Mouse (Mus musculus) limb, embryonic 15.5 days (tissue): ENCODE measurements around the gene Lrrc71. TPM values are rescaled to one million over a fixed set of nuclear protein-coding genes. Genes with fewer than 3 reads are reported as not detected.

Source experiments
- ATAC-seq: fragments of 200-750 bp; cut with Nextera tagmentation; 2 replicates; pipeline ENCODE4 v1.8.0; 2017; ENCODE audit warnings: low read depth, moderate TSS enrichment; ENCODE audit not compliant: insufficient number of reproducible peaks, low FRiP score, low TSS enrichment
- H3K27ac ChIP-seq: fragments of 300-500 bp; sonication (generic); 2 replicates; pipeline ENCODE4 v1.5.1; 2015; ENCODE audit warnings: moderate library complexity, mild to moderate bottlenecking, inconsistent platforms
- H3K27me3 ChIP-seq: fragments of 300-500 bp; sonication (generic); 2 replicates; pipeline ENCODE4 v1.6.1; 2015; ENCODE audit warnings: inconsistent platforms
- H3K36me3 ChIP-seq: fragments of 300-500 bp; sonication (generic); 2 replicates; pipeline ENCODE4 v1.6.1; 2015; ENCODE audit warnings: inconsistent platforms
- H3K4me1 ChIP-seq: fragments of 300-500 bp; sonication (generic); 2 replicates; pipeline ENCODE4 v1.6.1; 2015; ENCODE audit warnings: inconsistent platforms
- H3K4me2 ChIP-seq: fragments of 300-500 bp; sonication (generic); 2 replicates; pipeline ENCODE4 v1.6.1; 2015; ENCODE audit warnings: mild to moderate bottlenecking, inconsistent platforms
- H3K4me3 ChIP-seq: fragments of 300-500 bp; sonication (generic); 2 replicates; pipeline ENCODE4 v1.5.1; 2015; ENCODE audit warnings: mild to moderate bottlenecking, inconsistent platforms
- H3K9ac ChIP-seq: fragments of 300-500 bp; sonication (generic); 2 replicates; pipeline ENCODE4 v1.6.1; 2015; ENCODE audit warnings: inconsistent platforms
- H3K9me3 ChIP-seq: fragments of 300-500 bp; sonication (generic); 2 replicates; pipeline ENCODE4 v1.6.1; 2016; ENCODE audit warnings: inconsistent platforms
- WGBS: fragments of 180-500 bp; shearing (Covaris S2); methylation state at CpG from one replicate; pipeline ENCODE4 v1.1.7; 2015; 5-methylcytosine and 5-hydroxymethylcytosine counted together
- polyA plus RNA-seq: library from polyadenylated mRNA; unstranded; fragments of >200 nt; fragmentation: Nextera tagmentation; extraction: Ambion mirVana; gene quantifications from 2 replicates; pipeline ENCODE4 v1.2.1, GENCODE M21; 2015

Lrrc71 gene
- polyA plus RNA-seq, 1 experiment from 2014 or later, result 0.59 TPM

DNA sequence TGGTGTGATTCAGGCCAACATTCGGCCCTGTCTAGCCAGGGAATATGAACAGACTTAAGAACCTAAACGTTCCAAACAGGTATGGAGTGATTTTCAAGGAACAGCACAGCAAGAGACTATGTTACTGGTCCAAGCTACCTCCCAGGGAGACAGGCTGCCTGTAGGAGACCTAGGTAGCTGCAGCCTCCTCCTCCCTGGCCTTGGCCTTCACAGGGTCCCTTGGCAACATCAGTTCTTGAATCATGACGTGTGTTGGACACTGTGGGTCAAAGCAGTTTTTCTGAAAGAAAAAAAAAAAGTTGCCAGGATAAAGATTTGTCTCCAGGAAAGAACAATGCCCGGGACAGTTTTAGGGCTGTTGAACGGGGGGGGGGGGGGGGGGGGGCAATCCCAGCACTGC, 9.5 kb downstream of the Lrrc71 start:
- no peak for ATAC-seq

DNA sequence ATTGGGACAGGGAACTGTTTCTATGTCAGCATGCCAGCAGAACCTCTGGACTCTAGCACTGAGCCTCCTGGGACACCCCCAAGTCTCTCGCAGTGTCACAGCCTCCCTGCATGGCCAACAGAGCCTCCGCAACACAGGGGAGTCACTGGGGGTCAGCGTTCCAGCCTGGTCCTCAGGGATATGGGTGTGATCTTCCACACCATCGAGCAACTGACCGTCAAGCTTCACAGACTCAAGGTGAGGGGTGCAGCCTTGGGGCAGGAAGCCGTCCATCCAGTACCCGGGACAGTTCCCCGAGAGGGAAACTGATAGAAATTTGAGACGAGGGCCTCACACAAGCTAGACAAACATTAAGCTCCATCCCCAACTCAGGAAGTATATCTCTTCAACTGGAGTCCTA, 13.1 kb downstream of the Lrrc71 start:
- Histone ChIP-seq H3K9me3 (no peaks in the 10 kb centered on the region), H3K36me3 (peaks cover 88% of the 10 kb centered on the region), H3K4me2 (no peak overlapping the region), H3K4me3 (no peak overlapping the region), H3K4me1 (no peaks in the 10 kb centered on the region), H3K27ac (no peak overlapping the region), H3K27me3 (no peaks in the 10 kb centered on the region), H3K9ac (no peak overlapping the region)
- WGBS, result 70% methylated on average over 9 of the region's 9 CpGs
- ATAC-seq, result no peak

More for the DNA sequence above, 9.5 kb downstream of the Lrrc71 start:
- no peak overlapping the region for H3K4me2 ChIP-seq
- H3K27me3 ChIP-seq, result no peaks in the 10 kb centered on the region
- 82% methylated on average over 5 of the region's 5 CpGs for WGBS
- H3K9me3 ChIP-seq, result no peaks in the 10 kb centered on the region
- H3K4me3 ChIP-seq, result no peak overlapping the region
- no peak overlapping the region for H3K9ac ChIP-seq
- H3K36me3 ChIP-seq, result peaks cover 53% of the 10 kb centered on the region
- no peak overlapping the region for H3K27ac ChIP-seq
- H3K4me1 ChIP-seq, result no peaks in the 10 kb centered on the region

DNA sequence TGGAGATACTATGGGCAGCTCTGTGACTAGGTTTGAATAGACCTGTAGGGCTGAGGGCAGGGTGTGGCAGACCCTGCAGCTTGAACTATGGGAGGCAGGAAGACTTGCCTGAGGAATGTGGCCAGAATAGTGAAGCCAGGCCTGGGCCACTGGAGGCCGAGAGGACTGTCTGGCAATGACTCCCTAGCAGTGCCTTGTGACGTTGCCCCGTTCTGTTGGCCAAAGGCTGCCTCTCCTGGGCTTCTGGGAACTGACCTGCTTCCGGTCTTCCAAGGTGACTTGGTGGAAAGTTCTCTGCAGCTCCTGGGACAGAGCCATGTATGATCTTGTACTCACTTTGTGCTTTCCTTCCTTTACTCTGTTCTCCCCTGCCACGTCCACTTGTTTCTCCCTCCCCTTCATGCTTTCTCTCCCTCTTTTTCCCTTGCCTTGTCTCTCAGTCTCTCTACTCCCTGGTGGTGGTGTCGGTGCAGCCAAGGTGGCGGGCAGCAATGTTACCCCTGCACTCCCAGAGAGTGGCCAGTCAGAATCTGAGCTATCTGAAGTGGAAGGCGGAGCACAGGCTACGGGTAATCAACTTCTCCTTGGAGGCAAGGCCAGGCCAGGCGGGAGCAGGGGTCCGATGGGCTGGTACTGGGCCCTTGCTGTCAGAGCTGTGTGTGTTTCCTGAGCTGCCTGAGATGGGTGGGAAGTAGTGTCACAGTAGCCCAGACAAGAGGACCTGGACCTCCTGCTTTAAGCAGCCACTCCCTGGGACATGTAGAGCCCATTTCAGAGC, 14.3 kb downstream of the Lrrc71 start:
- Histone ChIP-seq H3K4me3 (no peak overlapping the region), H3K4me1 (no peaks in the 10 kb centered on the region), H3K27ac (no peak overlapping the region), H3K27me3 (no peaks in the 10 kb centered on the region), H3K9me3 (no peaks in the 10 kb centered on the region), H3K9ac (no peak overlapping the region), H3K36me3 (peaks cover 96% of the 10 kb centered on the region), H3K4me2 (no peak overlapping the region)
- no peak for ATAC-seq
- WGBS, result 86% methylated on average over 11 of the region's 11 CpGs

DNA sequence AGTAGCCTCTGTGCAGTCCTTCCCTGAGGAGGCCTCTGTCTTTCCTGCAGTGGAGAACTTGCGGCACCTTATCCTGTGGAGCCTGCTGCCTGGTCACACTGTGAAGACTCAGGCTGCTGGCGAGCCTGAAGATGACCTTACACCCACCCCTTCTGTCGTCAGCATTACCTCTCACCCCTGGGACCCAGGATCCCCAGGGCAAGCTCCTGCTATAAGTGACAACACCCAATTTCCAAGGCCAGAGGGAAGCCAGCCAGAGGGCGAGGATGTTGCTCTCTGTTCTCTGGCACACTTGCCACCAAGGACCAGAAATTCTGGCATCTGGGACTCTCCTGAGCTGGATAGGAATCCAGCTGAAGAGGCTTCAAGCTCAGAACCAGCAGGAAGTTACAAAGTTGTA, 15.3 kb downstream of the Lrrc71 start:
- Histone ChIP-seq H3K4me3 (no peak overlapping the region), H3K36me3 (peaks cover 98% of the 10 kb centered on the region), H3K27me3 (no peaks in the 10 kb centered on the region), H3K4me2 (no peak overlapping the region), H3K27ac (no peak overlapping the region), H3K9me3 (no peaks in the 10 kb centered on the region), H3K9ac (no peak overlapping the region), H3K4me1 (no peaks in the 10 kb centered on the region)
- ATAC-seq, result no peak
- WGBS, result 82% methylated on average over 4 of the region's 4 CpGs

DNA sequence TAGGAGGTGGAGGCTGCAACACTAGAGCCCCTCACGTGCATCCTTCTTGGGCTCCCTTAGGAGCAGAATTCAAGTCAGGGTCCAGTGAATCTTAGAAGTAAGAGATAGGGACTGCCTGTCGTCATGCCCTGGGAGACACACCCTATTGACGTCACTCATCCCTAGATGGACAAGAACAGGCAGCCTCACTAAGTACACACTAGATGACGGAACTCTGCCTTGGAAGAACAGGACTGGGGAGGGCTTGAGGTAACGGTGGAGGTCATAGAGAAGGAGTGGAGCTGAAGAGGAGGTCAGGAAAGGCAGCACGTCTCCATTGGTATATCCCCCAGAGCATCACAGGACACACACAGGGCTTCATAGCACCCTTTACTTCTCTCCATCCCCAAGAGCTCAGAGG, 19.7 kb downstream of the Lrrc71 start:
- Histone ChIP-seq H3K27me3 (no peaks in the 10 kb centered on the region), H3K9ac (no peak overlapping the region), H3K36me3 (peaks cover 96% of the 10 kb centered on the region), H3K4me2 (no peak overlapping the region), H3K9me3 (no peaks in the 10 kb centered on the region), H3K4me1 (no peaks in the 10 kb centered on the region), H3K4me3 (no peak overlapping the region), H3K27ac (no peak overlapping the region)
- ATAC-seq, result no peak
- WGBS, result 91% methylated on average over 6 of the region's 6 CpGs

DNA sequence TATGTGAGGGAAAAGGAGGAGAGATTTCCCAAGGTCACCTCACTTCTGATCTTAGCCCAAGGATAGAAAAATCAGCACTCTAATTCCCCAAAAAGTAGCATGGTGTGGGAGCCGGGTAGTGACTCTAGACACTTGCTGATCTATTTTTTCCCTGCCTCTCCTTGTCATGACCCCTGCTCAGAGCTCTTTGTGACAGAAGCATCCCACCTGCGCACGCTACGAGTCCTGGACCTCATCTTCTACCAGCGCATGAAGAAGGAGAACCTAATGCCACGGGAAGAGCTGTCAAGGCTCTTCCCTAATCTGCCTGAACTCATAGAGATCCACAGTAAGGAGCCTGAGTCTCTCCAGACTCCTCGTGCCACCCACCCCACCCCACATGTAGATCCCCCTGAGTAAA, 22.2 kb downstream of the Lrrc71 start:
- Histone ChIP-seq H3K4me1 (no peaks in the 10 kb centered on the region), H3K9ac (no peak overlapping the region), H3K4me2 (no peak overlapping the region), H3K27me3 (no peaks in the 10 kb centered on the region), H3K9me3 (no peaks in the 10 kb centered on the region), H3K36me3 (peaks cover 92% of the 10 kb centered on the region), H3K4me3 (no peak overlapping the region), H3K27ac (no peak overlapping the region)
- WGBS, result 95% methylated on average over 7 of the region's 7 CpGs
- no peak for ATAC-seq

DNA sequence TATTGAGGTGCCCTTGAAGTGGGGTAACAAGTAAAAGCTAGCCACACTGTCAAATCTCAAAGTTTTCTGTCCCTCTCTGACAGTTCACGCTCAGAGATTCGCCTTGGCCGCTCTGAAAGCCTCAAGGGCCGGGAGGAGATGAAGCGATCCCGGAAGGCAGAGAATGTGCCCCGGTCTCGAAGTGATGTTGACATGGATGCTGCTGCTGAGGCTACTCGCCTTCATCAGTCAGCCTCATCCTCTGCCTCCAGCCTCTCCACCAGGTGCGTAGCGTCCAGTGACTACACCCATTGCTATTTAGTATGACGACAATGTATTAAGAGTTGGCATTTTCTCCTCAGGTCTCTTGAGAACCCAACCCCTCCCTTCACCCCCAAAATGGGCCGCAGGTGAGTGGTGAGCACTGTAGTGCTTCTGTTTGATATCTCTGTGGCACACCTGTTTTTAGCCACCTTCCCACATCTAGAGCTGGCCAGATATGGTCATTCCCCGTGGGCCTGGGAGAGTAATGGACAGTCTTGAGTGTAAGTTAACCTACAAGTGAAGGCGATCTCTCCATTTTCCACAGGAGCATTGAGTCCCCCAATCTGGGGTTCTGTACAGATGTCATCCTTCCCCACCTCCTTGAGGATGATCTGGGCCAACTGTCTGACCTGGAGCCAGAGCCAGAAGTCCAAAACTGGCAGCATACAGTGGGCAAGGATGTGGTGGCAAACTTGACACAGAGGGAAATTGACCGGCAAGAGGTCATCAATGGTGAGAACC, 22.8 kb downstream of the Lrrc71 start:
- no peak for ATAC-seq
- no peaks in the 10 kb centered on the region for H3K27me3 ChIP-seq

DNA sequence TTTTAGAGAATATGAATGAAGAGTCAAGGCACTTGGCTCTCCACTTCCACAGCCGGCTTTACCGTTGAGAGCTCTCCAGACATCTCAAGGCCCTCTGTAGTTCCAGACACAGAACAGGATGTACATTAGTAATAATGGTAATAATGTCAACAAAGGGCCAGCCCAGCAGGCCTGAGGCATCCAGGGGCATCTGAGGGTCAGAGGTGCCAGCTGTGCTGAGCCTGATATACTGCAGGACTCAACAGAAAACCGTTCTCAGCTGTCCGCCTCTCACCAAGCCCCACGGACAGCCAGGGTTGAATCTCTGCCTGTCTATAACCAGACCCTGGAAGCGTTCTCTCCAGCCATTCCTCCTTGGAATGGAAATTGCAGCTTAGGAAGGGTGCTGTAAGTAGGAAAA, 23.9 kb downstream of the Lrrc71 start:
- no peak overlapping the region for H3K27ac ChIP-seq
- H3K4me1 ChIP-seq, result no peaks in the 10 kb centered on the region
- no peaks in the 10 kb centered on the region for H3K9me3 ChIP-seq
- H3K4me3 ChIP-seq, result no peak overlapping the region
- peaks cover 91% of the 10 kb centered on the region for H3K36me3 ChIP-seq
- H3K9ac ChIP-seq, result no peak overlapping the region
- 76% methylated on average over 6 of the region's 6 CpGs for WGBS
- ATAC-seq, result no peak
- no peak overlapping the region for H3K4me2 ChIP-seq
- no peaks in the 10 kb centered on the region for H3K27me3 ChIP-seq

More for the DNA sequence above, 22.8 kb downstream of the Lrrc71 start:
- Histone ChIP-seq H3K36me3 (peaks cover 93% of the 10 kb centered on the region), H3K4me3 (no peak overlapping the region), H3K27ac (no peak overlapping the region), H3K4me2 (no peak overlapping the region), H3K9ac (no peak overlapping the region), H3K4me1 (no peaks in the 10 kb centered on the region), H3K9me3 (no peaks in the 10 kb centered on the region)
- 98% methylated on average over 16 of the region's 16 CpGs for WGBS

DNA sequence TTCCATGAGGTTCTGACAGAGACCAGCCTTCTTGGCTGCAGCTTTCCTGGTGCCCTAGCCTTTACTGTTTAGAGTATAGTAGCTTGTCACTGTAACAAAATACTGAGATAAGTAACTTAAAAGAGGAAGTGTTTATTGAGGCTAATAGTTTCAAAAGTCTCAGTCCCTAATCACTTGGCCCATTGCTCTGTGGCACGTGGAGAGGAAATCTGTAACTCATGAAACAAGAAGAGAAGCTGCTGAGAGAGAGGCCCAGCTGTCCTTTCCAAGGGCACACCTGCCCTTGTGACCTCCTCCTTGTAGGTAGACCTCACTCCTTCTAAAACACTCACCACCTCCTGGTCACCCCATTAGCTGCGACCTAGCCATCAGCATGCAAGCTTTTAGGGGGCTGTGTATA, 29.9 kb downstream of the Lrrc71 start:
- Histone ChIP-seq H3K4me3 (no peak overlapping the region), H3K9me3 (no peaks in the 10 kb centered on the region), H3K36me3 (peaks cover 91% of the 10 kb centered on the region), H3K4me1 (no peaks in the 10 kb centered on the region), H3K9ac (no peak overlapping the region), H3K4me2 (no peak overlapping the region), H3K27me3 (no peaks in the 10 kb centered on the region), H3K27ac (no peak overlapping the region)
- ATAC-seq, result no peak
- 73% methylated on average over 2 of the region's 2 CpGs for WGBS

Other genes with a start within 250 kb of the Lrrc71 start
- 22.7 and 27.7 TPM in 2 replicates for gene Etv3, start 223.2 kb downstream of the Lrrc71 start, polyA plus RNA-seq
- 15.3 and 17.0 TPM in 2 replicates for gene Arhgef11, start 131.1 kb downstream of the Lrrc71 start, polyA plus RNA-seq
- 0.48 and 0.76 TPM in 2 replicates for gene Ntrk1, start 46.5 kb upstream of the Lrrc71 start, polyA plus RNA-seq
- 0.19 and 0.36 TPM in 2 replicates for gene Insrr, start 48.3 kb upstream of the Lrrc71 start, polyA plus RNA-seq
- 24.6 and 25.7 TPM in 2 replicates for gene Pear1, start 75.7 kb upstream of the Lrrc71 start, polyA plus RNA-seq
- gene Sh2d2a, start 98.1 kb upstream of the Lrrc71 start, polyA plus RNA-seq, result 0.05 TPM in 1 of 2 replicates, not detected in the other
- 13.1 and 15.0 TPM in 2 replicates for gene Prcc, start 137.0 kb upstream of the Lrrc71 start, polyA plus RNA-seq
- 223 and 241 TPM in 2 replicates for gene Hdgf, start 157.7 kb upstream of the Lrrc71 start, polyA plus RNA-seq
- gene Mrpl24, start 170.9 kb upstream of the Lrrc71 start, polyA plus RNA-seq, result 62.9 and 64.3 TPM in 2 replicates
- 48.5 and 56.0 TPM in 2 replicates for gene Isg20l2, start 181.7 kb upstream of the Lrrc71 start, polyA plus RNA-seq
- 18.4 and 18.5 TPM in 2 replicates for gene Rrnad1, start 182.1 kb upstream of the Lrrc71 start, polyA plus RNA-seq
- 249 and 274 TPM in 2 replicates for gene Crabp2, start 200.0 kb upstream of the Lrrc71 start, polyA plus RNA-seq
- 26.6 and 37.2 TPM in 2 replicates for gene Nes, start 222.5 kb upstream of the Lrrc71 start, polyA plus RNA-seq